Mouse (Mus musculus) central nervous system, embryonic 11.5 days (tissue): ENCODE data around the gene Gatc. TPM values are rescaled to one million over a fixed set of nuclear protein-coding genes. Genes with fewer than 3 reads are reported as not detected.

Source experiments
- polyA plus RNA-seq: library from polyadenylated mRNA; depleted of rRNA; stranded (reverse); fragments of >200 nt; gene quantifications from 2 replicates; pipeline ENCODE4 v1.2.3, GENCODE M21; 2012; rRNA removed

The Gatc gene
- 21.5 and 27.9 TPM in 2 replicates for polyA plus RNA-seq

GRCm38 (mm10) chr5:115340577-115341313 is at the start of gene Gatc, which contains the start of gene Triap1:
Gatc (minus strand) TSS chr5:115341178.
Triap1 (plus strand) TSS chr5:115341225.

GRCm38 (mm10) chr5:115348546-115349224 is 7.7 kb upstream of the Gatc start, which contains the start of gene Cox6a1:
Cox6a1 (minus strand) TSS chr5:115348981.

GRCm38 (mm10) chr5:115326875-115327609 is 13.9 kb downstream of the Gatc start, which contains the start of gene Srsf9:
Srsf9 (plus strand) TSS chr5:115327177.

GRCm38 (mm10) chr5:115300792-115301614 is 40.0 kb downstream of the Gatc start, which contains the start of gene Dynll1:
Dynll1 (minus strand) TSS chr5:115300999.

Other genes starting within 250 kb of the Gatc start
- gene Gm10401, start 242.9 kb downstream of the Gatc start, polyA plus RNA-seq = 0.62 TPM in 1 of 2 replicates, not detected in the other
- 35.8 and 47.9 TPM in 2 replicates for gene Acads, start 221.8 kb downstream of the Gatc start, polyA plus RNA-seq
- 57.8 and 68.3 TPM in 2 replicates for gene Unc119b, start 206.2 kb downstream of the Gatc start, polyA plus RNA-seq
- gene Mlec, start 183.0 kb downstream of the Gatc start, polyA plus RNA-seq = 140 and 222 TPM in 2 replicates
- gene Cabp1, start 146.8 kb downstream of the Gatc start, polyA plus RNA-seq = 10.5 and 12.7 TPM in 2 replicates
- 50.2 and 81.4 TPM in 2 replicates for gene Pop5, start 105.3 kb downstream of the Gatc start, polyA plus RNA-seq
- 162 and 230 TPM in 2 replicates for gene Rnf10, start 68.3 kb downstream of the Gatc start, polyA plus RNA-seq
- gene Coq5, start 61.5 kb downstream of the Gatc start, polyA plus RNA-seq = 21.4 and 25.2 TPM in 2 replicates
- gene Dynll1, start 40.2 kb downstream of the Gatc start, polyA plus RNA-seq = 765 and 1,078 TPM in 2 replicates
- gene Srsf9, start 14.0 kb downstream of the Gatc start, polyA plus RNA-seq = 179 and 226 TPM in 2 replicates
- gene Triap1, start within 50 bp of the Gatc start, polyA plus RNA-seq = 31.4 and 31.6 TPM in 2 replicates
- 811 and 1,449 TPM in 2 replicates for gene Cox6a1, start 7.8 kb upstream of the Gatc start, polyA plus RNA-seq
- gene Msi1, start 88.4 kb upstream of the Gatc start, polyA plus RNA-seq = 280 and 494 TPM in 2 replicates
- gene Pla2g1b, start 125.1 kb upstream of the Gatc start, polyA plus RNA-seq = not detected in 2 replicates
- gene Sirt4, start 143.5 kb upstream of the Gatc start, polyA plus RNA-seq = 41.7 and 58.3 TPM in 2 replicates
- gene Pxn, start 165.5 kb upstream of the Gatc start, polyA plus RNA-seq = 35.1 and 46.8 TPM in 2 replicates
- gene Rplp0, start 218.3 kb upstream of the Gatc start, polyA plus RNA-seq = 2,245 and 2,728 TPM in 2 replicates
- gene Gcn1l1, start 224.1 kb upstream of the Gatc start, polyA plus RNA-seq = 49.0 and 56.7 TPM in 2 replicates